Mouse (Mus musculus): ENCODE results near the gene Ppargc1a. TPM values are rescaled to one million over a fixed set of nuclear protein-coding genes. Genes with fewer than 3 reads are reported as not detected.

Gene Ppargc1a
- 2.7 and 4.4 TPM in 2 replicates for polyA plus RNA-seq (2015; fragmentation: Nextera tagmentation; extraction: Ambion mirVana)

GRCm38 (mm10) chr5:51567659-51568058, at the start of gene Ppargc1a:
Ppargc1a (minus strand) TSS chr5:51567726.
- H3K36me3 ChIP-seq: no peaks in the 10 kb centered on the region
- ATAC-seq (ENCODE audit: insufficient number of reproducible peaks, low FRiP score, low TSS enrichment, low read depth): no peak
- no peak within 1 kb of the TSS for H3K27ac ChIP-seq
- WGBS: 35% methylated on average over 6 of the region's 6 CpGs
- H3K9me3 ChIP-seq: no peaks in the 10 kb centered on the region
- peaks cover 3% of the 10 kb centered on the region; the same call in 1 of the 2 replicates for H3K4me1 ChIP-seq
- H3K4me3 ChIP-seq: no peak within 1 kb of the TSS
- H3K27me3 ChIP-seq: no peaks in the 10 kb centered on the region
- no peak within 1 kb of the TSS for H3K4me2 ChIP-seq
- no peak within 1 kb of the TSS for H3K9ac ChIP-seq

- H3K27ac ChIP-seq: no peak overlapping the region
- no peaks in the 10 kb centered on the region for H3K4me1 ChIP-seq
- H3K4me2 ChIP-seq: no peak overlapping the region
- H3K9me3 ChIP-seq: no peaks in the 10 kb centered on the region
- H3K36me3 ChIP-seq: no peaks in the 10 kb centered on the region
- no peak for ATAC-seq (ENCODE audit: insufficient number of reproducible peaks, low FRiP score, low TSS enrichment, low read depth)
- no peaks in the 10 kb centered on the region for H3K27me3 ChIP-seq
- H3K9ac ChIP-seq: no peak overlapping the region
- 69% methylated on average over 1 of the region's 1 CpGs for WGBS
- H3K4me3 ChIP-seq: no peak overlapping the region
Observed at GRCm38 (mm10) chr5:51616877-51617276, 49.4 kb upstream of the Ppargc1a start.

GRCm38 (mm10) chr5:51612049-51612448, 44.5 kb upstream of the Ppargc1a start:
- Histone ChIP-seq H3K27me3 (no peaks in the 10 kb centered on the region), H3K9ac (no peak overlapping the region), H3K4me1 (peaks cover 6% of the 10 kb centered on the region; the same call in 1 of the 2 replicates), H3K27ac (no peak overlapping the region), H3K9me3 (no peaks in the 10 kb centered on the region), H3K36me3 (no peaks in the 10 kb centered on the region), H3K4me3 (no peak overlapping the region), H3K4me2 (no peak overlapping the region)
- ATAC-seq (ENCODE audit: insufficient number of reproducible peaks, low FRiP score, low TSS enrichment, low read depth): no peak
- WGBS: 88% methylated on average over 4 of the region's 4 CpGs

- Histone ChIP-seq H3K4me2 (no peak overlapping the region), H3K27me3 (no peaks in the 10 kb centered on the region), H3K4me3 (no peak overlapping the region), H3K27ac (no peak overlapping the region), H3K36me3 (no peaks in the 10 kb centered on the region), H3K9ac (no peak overlapping the region), H3K4me1 (peaks cover 6% of the 10 kb centered on the region; the same call in 1 of the 2 replicates), H3K9me3 (no peaks in the 10 kb centered on the region)
- whole genome bisulfite sequencing: 64% methylated on average over 6 of the region's 6 CpGs
- 0 out of 2 replicates have a peak, but pooled peaks have one; percentile 24 for ATAC-seq (ENCODE audit: insufficient number of reproducible peaks, low FRiP score, low TSS enrichment, low read depth)
Observed at GRCm38 (mm10) chr5:51607686-51608480, 40.4 kb upstream of the Ppargc1a start.

GRCm38 (mm10) chr5:51599549-51599948, 32.0 kb upstream of the Ppargc1a start:
- H3K9ac ChIP-seq: no peak overlapping the region
- no peak for ATAC-seq (ENCODE audit: insufficient number of reproducible peaks, low FRiP score, low TSS enrichment, low read depth)
- no peaks in the 10 kb centered on the region for H3K27me3 ChIP-seq
- 80% methylated on average over 6 of the region's 6 CpGs for WGBS
- H3K9me3 ChIP-seq: no peaks in the 10 kb centered on the region
- H3K36me3 ChIP-seq: no peaks in the 10 kb centered on the region
- no peak overlapping the region for H3K4me2 ChIP-seq
- H3K4me1 ChIP-seq: peaks cover 6% of the 10 kb centered on the region; the same call in 1 of the 2 replicates
- no peak overlapping the region for H3K27ac ChIP-seq
- H3K4me3 ChIP-seq: no peak overlapping the region

- Histone ChIP-seq H3K36me3 (no peaks in the 10 kb centered on the region), H3K4me3 (no peak overlapping the region), H3K4me1 (peaks cover 15% of the 10 kb centered on the region), H3K9ac (no peak overlapping the region), H3K9me3 (no peaks in the 10 kb centered on the region), H3K27ac (no peak overlapping the region), H3K27me3 (no peaks in the 10 kb centered on the region), H3K4me2 (no peak overlapping the region)
- WGBS: 58% methylated on average over 9 of the region's 9 CpGs
- no peak for ATAC-seq (ENCODE audit: insufficient number of reproducible peaks, low FRiP score, low TSS enrichment, low read depth)
Observed at GRCm38 (mm10) chr5:51595644-51596043, 28.1 kb upstream of the Ppargc1a start.

- WGBS: 34% methylated on average over 5 of the region's 5 CpGs
- H3K27me3 ChIP-seq: no peaks in the 10 kb centered on the region
- H3K4me3 ChIP-seq: no peak overlapping the region
- ATAC-seq (ENCODE audit: insufficient number of reproducible peaks, low FRiP score, low TSS enrichment, low read depth): no peak
- no peak overlapping the region for H3K4me2 ChIP-seq
- no peak overlapping the region for H3K9ac ChIP-seq
- H3K4me1 ChIP-seq: peaks cover 15% of the 10 kb centered on the region
- no peaks in the 10 kb centered on the region for H3K36me3 ChIP-seq
- no peaks in the 10 kb centered on the region for H3K9me3 ChIP-seq
- H3K27ac ChIP-seq: no peak overlapping the region
Observed at GRCm38 (mm10) chr5:51592206-51592605, 24.7 kb upstream of the Ppargc1a start.

GRCm38 (mm10) chr5:51591537-51592154, 24.1 kb upstream of the Ppargc1a start:
- Histone ChIP-seq H3K27me3 (no peaks in the 10 kb centered on the region), H3K9ac (no peak overlapping the region), H3K36me3 (no peaks in the 10 kb centered on the region), H3K4me2 (no peak overlapping the region), H3K4me1 (peaks cover 15% of the 10 kb centered on the region), H3K27ac (no peak overlapping the region), H3K4me3 (no peak overlapping the region), H3K9me3 (no peaks in the 10 kb centered on the region)
- WGBS: 16% methylated on average over 11 of the region's 11 CpGs
- no peak for ATAC-seq (ENCODE audit: insufficient number of reproducible peaks, low FRiP score, low TSS enrichment, low read depth)

GRCm38 (mm10) chr5:51586187-51586586, 18.7 kb upstream of the Ppargc1a start:
- Histone ChIP-seq H3K9me3 (no peaks in the 10 kb centered on the region), H3K4me2 (no peak overlapping the region), H3K4me3 (no peak overlapping the region), H3K27me3 (no peaks in the 10 kb centered on the region), H3K36me3 (no peaks in the 10 kb centered on the region), H3K27ac (no peak overlapping the region), H3K9ac (no peak overlapping the region), H3K4me1 (peaks cover 4% of the 10 kb centered on the region; the same call in 1 of the 2 replicates)
- 80% methylated on average over 2 of the region's 2 CpGs for WGBS
- ATAC-seq (ENCODE audit: insufficient number of reproducible peaks, low FRiP score, low TSS enrichment, low read depth): no peak

GRCm38 (mm10) chr5:51584987-51585386, 17.5 kb upstream of the Ppargc1a start:
- Histone ChIP-seq H3K4me1 (peaks cover 4% of the 10 kb centered on the region; the same call in 1 of the 2 replicates), H3K4me3 (no peak overlapping the region), H3K27me3 (no peaks in the 10 kb centered on the region), H3K36me3 (no peaks in the 10 kb centered on the region), H3K27ac (no peak overlapping the region), H3K9me3 (no peaks in the 10 kb centered on the region), H3K9ac (no peak overlapping the region), H3K4me2 (no peak overlapping the region)
- WGBS: 45% methylated on average over 6 of the region's 6 CpGs
- ATAC-seq (ENCODE audit: insufficient number of reproducible peaks, low FRiP score, low TSS enrichment, low read depth): no peak

GRCm38 (mm10) chr5:51584186-51584585, 16.7 kb upstream of the Ppargc1a start:
- Histone ChIP-seq H3K9ac (no peak overlapping the region), H3K4me1 (peaks cover 4% of the 10 kb centered on the region; the same call in 1 of the 2 replicates), H3K27me3 (no peaks in the 10 kb centered on the region), H3K27ac (no peak overlapping the region), H3K9me3 (no peaks in the 10 kb centered on the region), H3K4me2 (no peak overlapping the region), H3K4me3 (no peak overlapping the region), H3K36me3 (no peaks in the 10 kb centered on the region)
- WGBS: 88% methylated on average over 3 of the region's 3 CpGs
- no peak for ATAC-seq (ENCODE audit: insufficient number of reproducible peaks, low FRiP score, low TSS enrichment, low read depth)

GRCm38 (mm10) chr5:51583632-51584031, 16.1 kb upstream of the Ppargc1a start:
- no peak overlapping the region for H3K9ac ChIP-seq
- H3K4me3 ChIP-seq: no peak overlapping the region
- H3K4me1 ChIP-seq: peaks cover 4% of the 10 kb centered on the region; the same call in 1 of the 2 replicates
- H3K27me3 ChIP-seq: no peaks in the 10 kb centered on the region
- H3K27ac ChIP-seq: no peak overlapping the region
- no peaks in the 10 kb centered on the region for H3K9me3 ChIP-seq
- ATAC-seq (ENCODE audit: insufficient number of reproducible peaks, low FRiP score, low TSS enrichment, low read depth): no peak
- 60% methylated on average over 3 of the region's 3 CpGs for WGBS
- no peaks in the 10 kb centered on the region for H3K36me3 ChIP-seq
- no peak overlapping the region for H3K4me2 ChIP-seq
